Mouse (Mus musculus): Measurements from ENCODE around the gene St3gal6.

Gene St3gal6

GRCm38 (mm10) chr16:58523972-58524850 is at the start of gene St3gal6:
TSS of gene St3gal6 (minus strand) at chr16:58524243.
- DNase-seq: no peak

- no peak for DNase-seq
Measured at GRCm38 (mm10) chr16:58570694-58571264, 46.7 kb upstream of the St3gal6 start.

GRCm38 (mm10) chr16:58561196-58561595 is 37.2 kb upstream of the St3gal6 start:
- DNase-seq: no peak

- DNase-seq: no peak
Measured at GRCm38 (mm10) chr16:58556067-58556830, 32.2 kb upstream of the St3gal6 start.

GRCm38 (mm10) chr16:58554673-58555072 is 30.6 kb upstream of the St3gal6 start:
- DNase-seq: no peak

- DNase-seq: no peak
Measured at GRCm38 (mm10) chr16:58548042-58548441, 24.0 kb upstream of the St3gal6 start.

- DNase-seq: no peak
Measured at GRCm38 (mm10) chr16:58546128-58546527, 22.1 kb upstream of the St3gal6 start.

- DNase-seq: no peak
Measured at GRCm38 (mm10) chr16:58539490-58539889, 15.4 kb upstream of the St3gal6 start.

GRCm38 (mm10) chr16:58539011-58539410 is 15.0 kb upstream of the St3gal6 start:
- DNase-seq: no peak

GRCm38 (mm10) chr16:58536076-58536475 is 12.0 kb upstream of the St3gal6 start:
- DNase-seq: no peak

GRCm38 (mm10) chr16:58535236-58535635 is 11.2 kb upstream of the St3gal6 start:
- DNase-seq: no peak

GRCm38 (mm10) chr16:58534245-58535142 is 10.5 kb upstream of the St3gal6 start:
- DNase-seq: no peak

- no peak for DNase-seq
Measured at GRCm38 (mm10) chr16:58533742-58534141, 9.7 kb upstream of the St3gal6 start.

- DNase-seq: no peak
Measured at GRCm38 (mm10) chr16:58533254-58533653, 9.2 kb upstream of the St3gal6 start.

GRCm38 (mm10) chr16:58532511-58532910 is 8.5 kb upstream of the St3gal6 start:
- DNase-seq: no peak

GRCm38 (mm10) chr16:58527817-58528216 is 3.8 kb upstream of the St3gal6 start:
- no peak for DNase-seq

GRCm38 (mm10) chr16:58526729-58527128 is 2.7 kb upstream of the St3gal6 start:
- no peak for DNase-seq

GRCm38 (mm10) chr16:58525832-58526231 is 1.8 kb upstream of the St3gal6 start:
- DNase-seq: no peak

GRCm38 (mm10) chr16:58523044-58523859 is 791 bp downstream of the St3gal6 start:
- DNase-seq: peak; percentile 56 to 59

- no peak for DNase-seq
Measured at GRCm38 (mm10) chr16:58522677-58523043, 1.4 kb downstream of the St3gal6 start.

GRCm38 (mm10) chr16:58521900-58522299 is 2.1 kb downstream of the St3gal6 start:
- DNase-seq: no peak

- no peak for DNase-seq
Measured at GRCm38 (mm10) chr16:58521182-58521581, 2.9 kb downstream of the St3gal6 start.
